Mouse (Mus musculus): ENCODE measurements around the gene Rsl1.
A peak's percentile ranks its signal among the peaks of the same experiment; 100 is the strongest.
"Not testable (repeated sequence)": the region's sequence is repeated elsewhere in the genome, so short reads cannot be mapped to it uniquely, and the experiment has no call there.

GRCm38 (mm10) chr13:67172991-67173722, at the start of gene Rsl1:
- TF ChIP-seq HCFC1 (IDR thresholded peaks at IDR 0.05; ENCODE audit: borderline replicate concordance, insufficient read depth, low read length) = peak; percentile 86
- not testable (repeated sequence) for TF ChIP-seq ZNF384, CHD2 (IDR thresholded peaks at IDR 0.05; ENCODE audit: low read depth, low read length)

All from ES-E14 (cell line).